Mouse (Mus musculus) testis, adult 2 months (tissue): ENCODE results near the gene Abraxas2. TPM values are rescaled to one million over a fixed set of nuclear protein-coding genes. Genes with fewer than 3 reads are reported as not detected.
A peak's percentile ranks its signal among the peaks of the same experiment; 100 is the strongest.

Source experiments
- H3K27ac ChIP-seq: fragments of 200-500 bp; 2 replicates; pipeline ENCODE4 v1.5.1; 2012; ENCODE audit warnings: low read depth, low read length; ENCODE audit not compliant: control insufficient read depth, insufficient read depth
- H3K27me3 ChIP-seq: fragments of 200-500 bp; 2 replicates; pipeline ENCODE4 v1.6.1; 2012; ENCODE audit warnings: mild to moderate bottlenecking, low read length, moderate library complexity; ENCODE audit not compliant: control insufficient read depth, insufficient read depth
- H3K36me3 ChIP-seq: fragments of 200-500 bp; 2 replicates; pipeline ENCODE4 v1.6.1; 2012; ENCODE audit warnings: mild to moderate bottlenecking, low read length; ENCODE audit not compliant: control insufficient read depth, insufficient read depth
- H3K4me1 ChIP-seq: fragments of 200-500 bp; 2 replicates; pipeline ENCODE4 v1.6.1; 2012; ENCODE audit warnings: low read length; ENCODE audit not compliant: control insufficient read depth, insufficient read depth
- H3K4me3 ChIP-seq: fragments of 200-500 bp; 2 replicates; pipeline ENCODE4 v1.5.1; 2012; ENCODE audit warnings: low read depth, mild to moderate bottlenecking, low read length, moderate library complexity, mixed read lengths; ENCODE audit not compliant: control insufficient read depth
- CTCF ChIP-seq: fragments of 200-500 bp; IDR thresholded peaks from 2 replicates; pipeline ENCODE4 v1.5.1; 2012; ENCODE audit warnings: low read depth, mild to moderate bottlenecking, inconsistent platforms, low read length, moderate library complexity; ENCODE audit not compliant: control insufficient read depth, insufficient read depth, insufficient replicate concordance
- POLR2A ChIP-seq: fragments of 200-500 bp; IDR thresholded peaks from 2 replicates; pipeline ENCODE4 v1.6.1; 2012; ENCODE audit warnings: low read depth, mild to moderate bottlenecking, inconsistent platforms, low read length, moderate library complexity; ENCODE audit not compliant: control insufficient read depth
- polyA plus RNA-seq: library from polyadenylated mRNA; depleted of rRNA; stranded (reverse); fragments of >200 nt; gene quantifications from 2 replicates; pipeline ENCODE4 v1.2.3, GENCODE M21; 2012; rRNA removed

Gene Abraxas2
- polyA plus RNA-seq, 1 experiment = 19.3 TPM

- TF ChIP-seq POLR2A = peak; percentile 90
- TF ChIP-seq CTCF = no peak; the same call in 1 of the 2 replicates
- H3K27me3 ChIP-seq = no peaks in the 10 kb centered on the region
- no peaks in the 10 kb centered on the region for H3K4me1 ChIP-seq
- H3K36me3 ChIP-seq = no peaks in the 10 kb centered on the region
- H3K27ac ChIP-seq = peak within 1 kb of the TSS; percentile 98
- H3K4me3 ChIP-seq = peak within 1 kb of the TSS; percentile 100
Measured at GRCm38 (mm10) chr7:132930850-132931559, 72.0 kb downstream of the Abraxas2 start, which contains the start of gene Zranb1. Zranb1 (plus strand) TSS chr7:132931142.

- H3K27me3 ChIP-seq = no peaks in the 10 kb centered on the region
- TF ChIP-seq CTCF = no peak
- TF ChIP-seq POLR2A = no peak
- H3K4me3 ChIP-seq = peak overlapping the region; percentile 100
- no peaks in the 10 kb centered on the region for H3K36me3 ChIP-seq
- H3K4me1 ChIP-seq = no peaks in the 10 kb centered on the region
- H3K27ac ChIP-seq = peak overlapping the region; percentile 98
Measured at GRCm38 (mm10) chr7:132931560-132932351, 72.7 kb downstream of the Abraxas2 start.

- H3K4me1 ChIP-seq = no peaks in the 10 kb centered on the region
- H3K27me3 ChIP-seq = no peaks in the 10 kb centered on the region
- no peak for TF ChIP-seq CTCF
- TF ChIP-seq POLR2A = no peak
- H3K27ac ChIP-seq = no peak overlapping the region
- no peak overlapping the region for H3K4me3 ChIP-seq
- H3K36me3 ChIP-seq = no peaks in the 10 kb centered on the region
Measured at GRCm38 (mm10) chr7:132933331-132933730, 74.3 kb downstream of the Abraxas2 start.

Other genes starting within 250 kb of the Abraxas2 start
- 6.4 and 7.3 TPM in 2 replicates for gene Lhpp, start 248.6 kb upstream of the Abraxas2 start, polyA plus RNA-seq
- 6.1 and 7.8 TPM in 2 replicates for gene Fam53b, start 45.3 kb upstream of the Abraxas2 start, polyA plus RNA-seq
- 5.2 and 5.5 TPM in 2 replicates for gene Eef1akmt2, start 6.6 kb upstream of the Abraxas2 start, polyA plus RNA-seq
- gene Zranb1, start 71.9 kb downstream of the Abraxas2 start, polyA plus RNA-seq = 28.6 and 38.7 TPM in 2 replicates